Mouse (Mus musculus): ENCODE measurements around the gene Nprl3.

Nprl3 gene

DNA sequence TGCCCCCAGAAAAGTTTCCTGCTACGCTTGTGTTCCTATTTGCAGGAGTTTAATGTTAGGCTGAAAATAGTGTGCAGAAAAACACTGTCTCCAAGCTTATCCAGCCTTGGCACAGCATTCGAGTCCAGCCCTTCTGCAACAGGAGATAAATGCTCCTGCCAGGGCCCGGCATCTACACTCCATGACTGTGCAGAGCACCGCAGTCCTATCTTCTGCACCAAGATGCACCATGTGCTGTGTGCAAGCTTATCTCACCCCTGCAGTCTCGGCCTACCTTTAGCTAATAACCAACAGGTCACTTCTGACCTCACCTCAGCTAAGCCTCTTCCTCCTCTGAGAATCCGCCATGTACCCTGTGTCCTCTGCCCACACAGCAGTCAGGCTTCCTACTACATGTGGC is 21.9 kb downstream of the Nprl3 start:
- no peak for DNase-seq (ENCODE audit: low read depth, low spot score)

DNA sequence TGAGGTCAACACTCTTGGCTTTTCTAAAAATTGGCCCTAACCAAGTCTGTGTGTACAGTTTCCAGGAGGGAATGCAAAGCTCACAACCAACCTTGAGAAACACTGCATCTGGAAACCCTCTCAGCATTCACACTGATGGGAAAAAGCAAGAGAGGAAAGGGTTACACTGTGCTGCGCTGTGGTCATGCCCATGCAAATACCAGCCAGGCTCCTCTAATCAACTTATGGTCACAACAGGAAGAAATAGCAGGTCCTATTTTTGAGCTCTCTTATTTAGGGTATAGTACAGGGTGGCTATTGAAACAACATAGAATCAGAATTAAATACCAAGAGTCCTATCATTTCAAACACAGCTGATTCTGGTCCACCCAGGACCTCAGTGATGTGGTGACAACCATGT is 22.9 kb downstream of the Nprl3 start:
- DNase-seq (ENCODE audit: low read depth, low spot score) = no peak

DNA sequence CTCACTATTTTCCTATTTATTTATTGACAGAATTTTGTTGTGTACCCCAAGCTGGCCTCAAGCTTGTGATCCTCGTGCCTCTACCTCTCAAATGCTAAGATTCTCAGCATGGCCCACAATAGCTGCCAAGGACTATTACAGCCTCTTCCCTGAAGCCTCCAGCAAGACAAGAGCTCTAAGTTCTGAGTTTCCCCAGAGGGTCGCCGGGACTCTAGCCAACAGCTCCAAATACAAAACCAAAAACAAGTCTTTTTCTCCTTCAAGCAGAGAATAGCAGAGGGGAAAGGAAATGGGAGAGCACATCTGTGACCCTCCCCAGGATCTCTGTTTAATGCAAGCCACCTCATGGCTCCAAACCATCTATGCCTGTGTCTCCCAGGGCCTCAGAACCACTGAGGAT is 23.4 kb downstream of the Nprl3 start:
- DNase-seq (ENCODE audit: low read depth, low spot score) = no peak

DNA sequence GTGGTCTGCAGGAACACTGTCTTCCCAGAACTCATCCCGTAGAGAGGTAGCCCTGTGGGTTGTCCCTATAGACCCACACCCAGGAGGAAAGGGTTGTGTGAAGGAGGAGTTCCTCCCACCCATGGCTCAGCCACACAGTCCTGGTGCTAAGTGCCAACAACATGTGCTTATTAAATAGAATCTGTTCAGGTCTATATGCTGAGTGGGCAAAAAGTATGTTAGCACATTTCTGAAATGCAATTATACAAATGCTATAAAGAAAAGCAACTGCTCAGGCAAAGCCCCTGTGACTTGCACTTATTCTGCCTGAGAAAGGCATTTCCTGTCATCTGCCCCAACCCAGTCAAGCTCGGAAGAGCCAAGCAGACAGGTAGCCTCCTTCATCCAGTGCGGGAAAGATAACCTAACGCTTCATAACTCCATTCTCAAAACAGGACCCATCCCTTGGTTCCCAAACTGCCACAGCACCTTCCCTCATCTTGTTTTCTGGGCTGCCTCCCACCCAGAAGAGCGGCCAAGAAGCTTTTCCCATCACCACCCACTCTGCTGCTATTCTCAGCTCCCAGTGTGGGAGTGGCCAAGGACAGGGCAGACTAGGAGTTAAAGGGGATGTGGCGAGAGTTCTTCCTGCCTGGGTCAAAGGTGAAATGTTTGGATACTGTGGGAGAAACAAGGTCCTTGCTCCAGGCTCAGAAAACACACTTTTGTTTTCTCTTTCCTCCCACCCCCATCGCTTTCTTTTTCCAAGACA is 24.1 kb downstream of the Nprl3 start:
- no peak for DNase-seq (ENCODE audit: low read depth, low spot score)

DNA sequence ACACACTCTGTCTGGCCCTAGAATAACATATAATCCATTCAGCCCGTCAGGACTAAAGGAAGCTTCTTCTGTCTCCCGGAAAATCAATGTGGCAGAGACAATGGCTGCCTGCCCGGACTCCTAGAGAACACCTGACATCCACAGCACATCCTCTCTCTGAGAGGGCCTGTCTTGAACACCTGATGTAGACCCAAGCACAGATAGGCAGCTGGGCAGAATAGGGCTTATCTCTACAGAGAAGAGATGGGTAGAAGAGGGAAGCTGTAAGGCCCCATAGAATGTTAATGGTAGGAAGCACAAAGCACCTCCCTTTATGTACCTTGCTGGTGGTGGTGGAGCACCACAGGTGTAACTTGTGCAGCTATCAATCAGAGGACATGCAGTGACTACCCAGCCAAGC is 25.3 kb downstream of the Nprl3 start:
- DNase-seq (ENCODE audit: low read depth, low spot score) = no peak

DNA sequence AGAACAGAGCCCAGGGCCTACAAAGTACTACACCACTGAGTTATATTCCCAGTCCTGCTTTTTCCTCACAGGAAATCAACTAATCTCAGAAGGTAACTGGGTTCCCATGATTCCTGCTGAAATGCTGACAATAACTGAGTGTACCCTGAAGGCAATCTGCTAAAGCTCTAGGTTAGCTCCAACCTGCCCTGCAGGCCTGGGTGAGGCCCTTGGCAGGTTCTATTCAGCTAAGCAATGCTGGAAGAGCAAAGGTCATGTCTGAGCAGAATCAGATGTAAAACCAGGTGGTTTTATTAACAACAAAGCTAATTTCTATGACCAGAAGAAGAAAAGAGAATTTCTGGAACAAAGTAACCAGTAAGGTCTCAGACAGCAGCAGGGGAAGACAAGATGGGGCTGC is 26.1 kb downstream of the Nprl3 start:
- DNase-seq (ENCODE audit: low read depth, low spot score) = no peak

DNA sequence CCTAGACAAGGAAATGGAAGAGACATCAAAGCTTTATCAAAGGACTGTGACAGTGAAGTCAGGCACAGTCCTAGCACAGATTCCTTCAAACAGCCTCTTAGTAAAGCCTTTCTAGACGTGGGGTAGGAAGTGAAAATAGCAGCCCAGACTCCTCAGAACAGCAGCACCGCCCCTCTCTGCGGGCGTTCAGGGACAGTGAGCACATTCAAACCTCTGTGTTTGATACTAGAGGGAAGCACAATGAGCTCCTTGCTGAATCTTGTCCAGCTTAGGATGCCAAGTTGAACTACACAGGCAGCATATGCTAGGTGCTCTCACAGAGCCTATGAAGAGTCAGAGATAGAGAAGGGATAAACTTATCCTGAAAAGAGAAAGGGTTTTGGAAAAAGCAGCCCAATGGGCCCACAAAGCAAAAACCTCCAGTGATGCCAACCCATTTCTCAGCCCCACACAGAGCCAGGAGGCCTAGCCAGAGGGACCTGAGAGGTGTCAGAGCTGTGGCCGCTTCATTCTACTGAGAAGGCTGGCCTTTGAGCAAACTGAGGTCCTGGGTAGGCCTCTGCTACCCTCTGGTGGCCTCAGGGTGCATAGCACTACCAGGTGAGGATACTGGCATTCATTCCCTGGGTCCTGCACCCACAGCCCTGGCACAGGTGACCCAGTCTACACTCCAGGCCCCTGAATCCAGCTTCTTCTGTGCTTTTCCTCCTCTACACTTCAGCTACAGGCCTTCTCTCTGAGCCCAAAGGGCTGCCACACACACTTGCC is 29.2 kb downstream of the Nprl3 start:
- DNase-seq (ENCODE audit: low read depth, low spot score) = no peak

DNA sequence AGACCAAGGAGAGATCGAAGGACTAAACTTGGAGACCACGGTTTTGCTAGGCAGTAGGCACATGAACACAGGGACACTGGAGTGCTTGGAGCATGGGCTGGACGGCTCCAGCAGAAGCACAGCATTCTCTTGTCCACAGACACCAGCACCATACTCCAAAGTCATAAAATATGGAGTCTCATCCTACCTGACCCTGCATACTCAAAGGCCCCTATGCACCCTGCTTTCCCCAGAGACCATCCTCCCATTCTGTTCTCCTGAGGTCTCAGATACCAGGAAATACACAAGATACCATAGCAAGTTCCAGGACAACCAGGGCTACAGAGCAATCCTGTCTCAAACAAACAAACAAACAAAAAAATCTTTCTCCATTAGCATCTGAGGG is 30.1 kb downstream of the Nprl3 start:
- DNase-seq (ENCODE audit: low read depth, low spot score) = no peak

DNA sequence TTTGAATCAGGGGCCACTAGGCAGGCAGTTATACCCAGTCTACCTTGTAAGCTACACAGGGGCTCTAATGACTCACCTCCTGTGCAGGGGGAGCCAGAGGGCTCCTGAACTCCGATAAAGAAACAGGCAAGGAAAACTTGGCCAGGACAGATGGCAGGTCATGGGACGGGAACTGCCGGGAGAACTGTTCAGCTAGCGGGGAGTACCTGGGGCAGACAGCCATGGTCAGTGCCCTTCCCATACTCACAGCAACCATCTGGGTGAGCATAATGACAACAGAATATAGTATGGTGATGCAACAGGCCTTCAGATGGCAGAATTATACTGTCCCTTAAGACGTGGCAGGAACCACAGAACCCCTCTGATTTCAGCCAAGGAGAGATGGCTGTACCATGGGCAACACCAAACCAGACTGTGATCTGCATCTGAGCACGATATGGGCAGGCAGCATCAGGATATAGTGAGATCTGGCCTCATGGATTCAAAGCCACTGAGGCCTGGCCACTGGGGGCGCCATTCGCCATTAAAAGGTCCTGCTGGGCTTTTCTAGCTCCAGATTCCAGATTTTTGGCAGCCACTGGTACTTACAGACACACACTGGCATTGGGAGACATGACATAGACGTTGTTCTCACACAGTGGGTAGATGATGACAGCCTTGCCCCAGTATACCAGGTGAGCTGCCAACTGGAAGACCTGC is 30.6 kb downstream of the Nprl3 start:
- no peak for DNase-seq (ENCODE audit: low read depth, low spot score)

DNA sequence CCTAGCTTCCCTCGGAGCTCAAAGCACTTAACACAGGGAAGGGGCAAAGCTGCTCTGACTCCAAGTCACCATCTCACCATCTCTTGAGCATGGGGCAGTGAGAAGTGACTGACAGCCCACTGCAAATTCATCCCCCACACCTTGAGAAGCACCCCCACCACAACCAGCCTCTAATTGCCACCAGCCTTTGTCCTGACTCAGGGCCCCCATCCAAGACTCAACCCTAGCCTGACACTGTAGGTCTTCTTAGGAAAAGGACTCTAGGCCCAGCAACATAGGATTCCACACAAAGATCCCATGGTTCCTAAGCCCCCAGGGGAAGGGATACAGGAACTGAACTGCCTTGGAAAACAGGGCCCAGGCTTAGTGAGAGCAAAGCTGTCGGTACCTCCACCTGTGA is 31.4 kb downstream of the Nprl3 start:
- DNase-seq (ENCODE audit: low read depth, low spot score) = no peak

DNA sequence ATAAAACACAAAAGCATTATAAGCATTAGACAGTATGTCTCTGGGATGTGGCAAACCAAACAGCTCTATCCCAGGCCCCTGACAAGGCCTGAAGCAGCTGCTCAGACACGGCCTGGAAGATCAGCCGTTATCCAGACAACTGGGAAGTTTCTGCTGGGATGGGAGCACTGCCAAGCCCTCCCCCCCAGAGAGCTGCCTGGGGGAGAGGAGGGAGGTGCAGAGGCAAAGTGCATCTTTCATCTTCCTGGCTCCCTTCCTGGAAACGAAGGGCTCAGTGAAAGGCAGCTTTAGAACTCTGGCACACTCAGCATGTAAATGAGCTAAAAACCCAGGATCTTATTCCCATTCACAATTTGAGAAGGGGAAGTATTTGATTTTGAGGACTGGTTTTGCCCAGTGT is 31.9 kb downstream of the Nprl3 start:
- DNase-seq (ENCODE audit: low read depth, low spot score) = no peak

DNA sequence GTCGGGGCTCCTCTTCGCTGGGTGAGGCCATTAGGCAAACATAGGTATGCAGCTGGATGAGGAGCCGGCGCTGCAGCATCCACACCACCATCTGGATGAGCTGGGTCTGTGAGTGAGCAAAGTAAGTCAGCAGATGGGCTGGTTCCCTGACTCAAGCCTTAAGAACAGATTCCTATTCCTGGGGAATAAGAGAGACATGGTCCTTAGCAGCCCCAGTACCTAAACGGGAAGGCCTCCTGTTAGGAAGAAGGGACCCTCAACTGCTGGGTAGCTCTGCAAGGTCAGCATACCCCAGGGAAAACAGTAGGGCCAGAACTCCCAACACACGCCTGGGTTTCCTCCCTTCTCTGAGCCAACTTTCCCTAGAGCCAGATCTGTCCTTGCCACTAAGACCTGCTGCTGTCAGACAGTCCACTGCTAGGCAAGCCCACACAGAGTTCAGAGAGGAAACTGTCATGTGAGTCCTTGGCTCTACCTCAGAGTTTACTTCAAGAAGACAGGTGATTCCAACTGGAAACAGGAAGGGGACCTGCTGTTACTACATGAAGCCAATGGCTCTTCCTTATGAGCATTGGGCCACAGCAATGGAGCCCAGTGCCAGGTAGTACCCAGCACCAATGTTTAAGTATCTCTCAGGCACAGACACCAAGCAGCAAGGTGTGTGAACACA is 32.6 kb downstream of the Nprl3 start:
- DNase-seq (ENCODE audit: low read depth, low spot score) = no peak

DNA sequence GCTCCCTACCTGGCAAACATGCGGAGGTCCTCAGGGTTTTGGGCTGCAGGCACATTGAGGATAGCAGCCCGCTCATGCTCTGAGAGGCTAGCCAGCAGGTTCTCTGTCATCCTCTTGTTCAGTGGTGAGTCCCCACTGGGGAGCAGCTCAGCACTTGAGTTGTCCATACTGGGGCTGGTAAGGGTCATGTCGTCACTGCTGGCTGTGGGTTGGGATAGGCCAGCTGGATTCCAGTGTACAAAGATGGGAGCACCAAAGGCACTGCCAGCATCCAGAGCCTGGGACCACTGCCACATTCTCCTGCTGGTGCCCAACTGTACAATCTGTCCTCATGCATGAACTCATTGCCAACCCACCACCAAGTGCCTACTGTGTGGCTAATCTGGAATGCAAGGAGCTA is 33.6 kb downstream of the Nprl3 start:
- DNase-seq (ENCODE audit: low read depth, low spot score) = no peak

DNA sequence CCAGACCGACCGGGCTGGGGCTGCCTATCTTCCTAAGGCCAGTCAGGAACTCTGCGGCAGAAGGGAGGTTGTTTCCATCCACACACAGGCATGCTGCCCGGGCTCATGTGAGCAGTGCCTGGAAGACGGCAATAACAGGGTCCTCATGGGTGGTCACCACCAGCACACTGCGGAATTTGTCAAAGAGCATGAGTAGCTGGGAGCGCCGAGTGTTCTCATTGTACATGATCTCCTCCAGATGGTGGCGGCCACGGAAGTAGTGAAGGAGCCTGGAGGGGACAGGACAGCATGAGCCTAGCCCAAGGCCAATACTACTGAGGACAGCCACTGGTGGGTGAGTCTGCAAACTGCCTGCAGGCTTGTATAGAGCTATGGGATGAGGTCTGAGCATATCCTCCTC is 34.7 kb downstream of the Nprl3 start:
- DNase-seq (ENCODE audit: low read depth, low spot score) = no peak

DNA sequence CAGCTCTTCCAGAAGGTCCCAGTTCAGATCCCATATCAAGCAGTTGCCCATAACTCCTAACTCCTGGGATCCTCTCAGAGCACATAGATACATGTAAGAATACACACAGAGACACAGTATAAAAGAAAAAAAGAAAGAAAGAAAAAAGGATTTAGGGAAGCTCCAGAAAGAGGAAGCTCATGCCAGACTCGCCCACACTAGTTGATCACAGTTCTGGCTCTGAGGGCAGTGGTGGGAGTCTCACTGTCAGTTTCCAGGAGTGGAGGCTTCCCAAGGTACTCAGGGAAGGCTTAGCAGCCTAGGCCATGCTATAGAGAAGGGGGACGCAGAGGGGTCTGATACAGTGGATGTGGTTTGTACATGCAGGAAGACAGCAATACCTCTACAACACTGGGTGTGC is 36.4 kb downstream of the Nprl3 start:
- no peak for DNase-seq (ENCODE audit: low read depth, low spot score)

DNA sequence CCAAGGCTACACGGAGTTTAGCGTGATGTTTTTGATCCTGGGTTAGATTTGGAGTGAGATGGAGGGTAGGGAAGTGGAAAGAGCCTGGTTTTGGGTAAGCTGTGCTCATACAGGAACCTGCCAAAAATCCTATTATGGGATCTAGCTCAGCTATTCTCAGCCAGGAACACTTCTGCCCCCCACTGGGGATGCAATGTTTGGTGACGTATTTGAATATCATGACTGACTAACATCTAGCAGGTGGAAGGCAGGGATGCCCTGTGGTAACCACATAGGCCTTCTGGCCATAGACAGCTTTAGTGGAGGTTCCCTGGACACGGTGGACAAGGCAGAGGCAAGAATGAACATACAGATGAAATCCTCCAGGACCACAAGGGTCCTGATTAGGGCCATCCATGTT is 37.3 kb downstream of the Nprl3 start:
- no peak for DNase-seq (ENCODE audit: low read depth, low spot score)

DNA sequence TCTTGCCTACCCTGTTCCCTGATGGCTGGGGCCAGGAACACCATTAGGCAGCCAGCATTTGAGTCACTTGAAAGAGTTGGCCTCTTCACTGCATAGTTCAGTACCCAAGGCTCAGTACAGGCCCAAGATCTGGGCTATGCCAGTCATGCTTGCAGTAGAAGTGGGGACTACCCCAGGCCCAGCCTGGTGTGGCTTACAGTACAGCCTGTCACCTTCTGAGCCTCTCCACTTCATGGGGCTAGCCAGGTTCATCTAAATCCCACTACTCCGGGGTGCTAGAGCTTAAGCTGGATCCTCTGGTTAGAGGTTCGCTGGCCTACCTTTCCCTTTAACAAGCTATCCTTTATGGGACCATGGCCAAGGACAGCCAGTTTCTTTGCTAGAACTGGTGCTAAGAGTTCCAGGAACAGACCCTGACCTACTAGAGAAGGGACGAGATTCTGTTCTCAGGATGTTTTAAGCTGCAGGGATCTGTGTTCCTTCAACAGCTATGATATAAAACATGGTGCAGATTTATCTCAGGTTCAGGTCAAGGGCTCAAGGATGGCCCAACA is 39.1 kb downstream of the Nprl3 start:
- no peak for DNase-seq (ENCODE audit: low read depth, low spot score)

DNA sequence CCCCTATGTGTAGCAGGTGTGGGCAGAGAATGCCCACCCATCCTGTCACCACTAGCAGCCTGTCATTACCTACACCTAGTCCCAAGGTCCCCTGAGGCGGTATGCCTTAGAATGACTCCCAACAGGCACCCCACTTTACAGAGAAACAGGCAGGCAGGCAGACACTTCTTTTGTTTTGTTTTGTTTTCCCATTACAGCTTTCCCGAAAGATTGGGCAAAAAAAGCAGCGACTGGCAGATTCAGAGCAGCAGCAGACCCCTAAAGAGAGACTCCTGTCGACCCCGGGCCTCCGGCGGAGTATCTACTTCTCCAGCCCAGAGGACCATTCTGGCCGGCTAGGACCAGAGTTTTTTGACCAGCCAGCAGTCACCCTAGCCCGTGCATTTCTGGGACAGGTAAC is 40.0 kb downstream of the Nprl3 start:
- no peak for DNase-seq (ENCODE audit: low read depth, low spot score)

DNA sequence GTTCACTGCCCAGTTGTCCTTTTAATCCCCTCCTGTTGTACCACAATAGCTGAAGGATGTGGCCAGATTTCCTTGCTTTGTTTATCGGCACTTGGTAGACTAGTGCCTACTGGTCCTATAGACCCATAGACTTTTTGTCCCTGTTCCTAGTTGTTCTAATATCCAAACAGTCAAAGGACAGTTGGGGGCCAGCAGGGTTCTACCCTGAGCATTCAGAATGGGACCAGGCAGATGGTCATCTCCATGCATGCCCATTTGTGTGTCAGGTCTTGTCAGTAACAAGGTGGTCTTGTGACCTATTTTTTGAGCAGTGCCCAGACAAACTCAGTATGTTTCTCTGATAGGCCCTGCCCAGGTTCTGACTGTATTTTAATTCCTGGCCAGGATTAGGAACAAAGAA is 40.5 kb downstream of the Nprl3 start:
- DNase-seq (ENCODE audit: low read depth, low spot score) = no peak

DNA sequence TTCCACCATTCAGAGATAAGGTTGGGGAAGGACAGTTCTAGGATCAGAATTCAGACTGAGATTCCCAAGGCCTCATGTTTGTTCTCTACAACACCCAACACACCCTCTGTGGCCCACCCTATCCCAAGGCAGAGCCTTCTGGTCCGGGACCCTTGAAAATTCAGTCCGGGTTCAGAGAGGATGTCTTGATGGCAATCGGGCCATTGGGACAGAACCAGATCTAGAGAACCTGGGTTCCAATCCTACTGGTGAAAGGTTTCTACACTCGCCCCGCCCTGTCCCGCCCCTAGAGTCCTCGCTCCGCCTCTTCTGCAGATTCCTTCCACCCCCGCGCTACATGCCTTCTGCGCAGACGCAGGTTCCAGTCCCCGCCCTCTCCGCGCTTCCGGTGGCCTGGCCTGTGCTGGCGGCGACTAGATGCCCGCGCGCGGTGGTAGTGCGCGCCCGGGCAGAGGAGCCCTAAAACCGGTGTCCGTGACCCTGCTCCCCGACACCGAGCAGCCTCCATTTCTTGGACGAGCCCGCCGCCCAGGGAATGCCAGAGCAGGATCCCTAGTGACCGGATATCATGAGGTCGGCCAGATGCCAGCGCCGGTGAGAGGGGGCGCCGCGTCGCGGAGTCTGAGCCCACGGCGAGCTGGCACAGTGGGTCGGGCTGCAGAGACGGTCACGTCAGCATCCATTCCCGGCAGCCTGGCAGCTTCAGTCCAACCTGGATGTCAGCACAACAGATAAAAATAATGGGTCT is 41.2 kb downstream of the Nprl3 start, which contains the start of gene Mpg:
Mpg (plus strand) TSS at position 382 of the 748 bp plus-strand sequence.
- DNase-seq (ENCODE audit: low read depth, low spot score) = peak; percentile 84
